Mouse (Mus musculus) embryonic fibroblast, embryonic 13.5 days (primary cell): Measurements from ENCODE around the gene Arl6ip1.

Source experiments
- CTCF ChIP-seq: IDR thresholded peaks from 2 replicates; pipeline ENCODE4 v1.5.1; 2011; ENCODE audit warnings: mild to moderate bottlenecking, control low read depth, low read length, moderate library complexity, borderline replicate concordance; ENCODE audit not compliant: insufficient read depth
- POLR2A ChIP-seq: IDR thresholded peaks from 2 replicates; pipeline ENCODE4 v1.6.1; 2011; ENCODE audit warnings: low read depth, mild to moderate bottlenecking, control low read depth, low read length, moderate library complexity

GRCm38 (mm10) chr7:118160121-118160520 lies 30.7 kb upstream of the Arl6ip1 start:
- TF ChIP-seq POLR2A = no peak
- no peak for TF ChIP-seq CTCF
